Mouse (Mus musculus) ES-E14 (cell line): Measurements from ENCODE around the gene Atp1a4. TPM values are rescaled to one million over a fixed set of nuclear protein-coding genes. Genes with fewer than 3 reads are reported as not detected.

Experiments used
- DNase-seq: peaks from one replicate; pipeline ENCODE4 v3.0.0-alpha.2; 2013; ENCODE audit warnings: low read depth, low spot score
- H3K27ac ChIP-seq: 2 replicates; pipeline ENCODE4 v1.5.1; 2012; ENCODE audit warnings: low read depth, mild to moderate bottlenecking, low read length, moderate library complexity, mixed read lengths; ENCODE audit not compliant: poor library complexity, insufficient read depth, severe bottlenecking
- H3K36me3 ChIP-seq: 2 replicates; pipeline ENCODE4 v1.6.1; 2012; ENCODE audit warnings: mild to moderate bottlenecking, low read length, moderate library complexity, mixed read lengths; ENCODE audit not compliant: control insufficient read depth, poor library complexity, insufficient read depth, severe bottlenecking
- H3K4me1 ChIP-seq, 2 experiments: fragments of 150-350 bp in 1 of 2; sonication (generic) in 1 of 2; 2 replicates each; pipeline ENCODE4 v1.6.1; 2012; ENCODE audit warnings: low read length in 2 of 2, mild to moderate bottlenecking in 1 of 2, mixed read lengths in 1 of 2; ENCODE audit not compliant: control insufficient read depth in 2 of 2, insufficient read depth in 2 of 2, poor library complexity in 1 of 2
- H3K4me3 ChIP-seq, 2 experiments: fragments of 150-350 bp in 1 of 2; sonication (generic) in 1 of 2; 2 replicates each; pipeline ENCODE4 v1.5.1; 2012; ENCODE audit warnings: low read length in 2 of 2, low read depth in 1 of 2, mild to moderate bottlenecking in 1 of 2, mixed read lengths in 1 of 2; ENCODE audit not compliant: insufficient read depth in 1 of 2, poor library complexity in 1 of 2, severe bottlenecking in 1 of 2
- H3K9ac ChIP-seq: 2 replicates; pipeline ENCODE4 v1.6.1; 2012; ENCODE audit warnings: low read depth, mild to moderate bottlenecking, low read length, mixed read lengths; ENCODE audit not compliant: poor library complexity, insufficient read depth, severe bottlenecking
- H3K9me3 ChIP-seq: fragments of 150-350 bp; sonication (generic); 2 replicates; pipeline ENCODE4 v1.6.1; 2012; ENCODE audit warnings: low read depth, mild to moderate bottlenecking, low read length; ENCODE audit not compliant: control insufficient read depth, insufficient read depth
- CHD2 ChIP-seq: IDR thresholded peaks from 2 replicates; pipeline ENCODE4 v1.6.1; 2014; ENCODE audit warnings: mild to moderate bottlenecking, low read depth, low read length, inconsistent platforms
- HCFC1 ChIP-seq: IDR thresholded peaks from 2 replicates; pipeline ENCODE4 v1.6.1; 2012; ENCODE audit warnings: low read length, inconsistent platforms, borderline replicate concordance; ENCODE audit not compliant: insufficient read depth
- MAFK ChIP-seq: IDR thresholded peaks from 2 replicates; pipeline ENCODE4 v1.6.1; 2014; ENCODE audit warnings: mild to moderate bottlenecking, low read depth, low read length, inconsistent platforms; ENCODE audit not compliant: insufficient read depth
- ZC3H11A ChIP-seq: IDR thresholded peaks from 2 replicates; pipeline ENCODE4 v1.6.1; 2012; ENCODE audit warnings: low read depth, mild to moderate bottlenecking, inconsistent platforms, low read length, borderline replicate concordance
- ZNF384 ChIP-seq: IDR thresholded peaks from 2 replicates; pipeline ENCODE4 v1.6.1; 2012; ENCODE audit warnings: low read depth, low read length, inconsistent platforms
- in situ Hi-C, 2 experiments: fragments of 600-800 bp; cut with MboI; formaldehyde crosslinking; loops; one replicate each; pipeline ENCODE4 v1.15.1; 2025; ENCODE audit warnings: low sequenced_read_pairs in 2 of 2, inconsistent platforms in 1 of 2; ENCODE audit not compliant: unreplicated experiment in 2 of 2
- total RNA-seq: library from RNA; depleted of rRNA; stranded (reverse); fragments of 300-350 nt; gene quantifications from 2 replicates; pipeline ENCODE4 v1.2.3, GENCODE M21; 2012

The Atp1a4 gene
- total RNA-seq, 1 experiment, result 2.2 TPM

DNA sequence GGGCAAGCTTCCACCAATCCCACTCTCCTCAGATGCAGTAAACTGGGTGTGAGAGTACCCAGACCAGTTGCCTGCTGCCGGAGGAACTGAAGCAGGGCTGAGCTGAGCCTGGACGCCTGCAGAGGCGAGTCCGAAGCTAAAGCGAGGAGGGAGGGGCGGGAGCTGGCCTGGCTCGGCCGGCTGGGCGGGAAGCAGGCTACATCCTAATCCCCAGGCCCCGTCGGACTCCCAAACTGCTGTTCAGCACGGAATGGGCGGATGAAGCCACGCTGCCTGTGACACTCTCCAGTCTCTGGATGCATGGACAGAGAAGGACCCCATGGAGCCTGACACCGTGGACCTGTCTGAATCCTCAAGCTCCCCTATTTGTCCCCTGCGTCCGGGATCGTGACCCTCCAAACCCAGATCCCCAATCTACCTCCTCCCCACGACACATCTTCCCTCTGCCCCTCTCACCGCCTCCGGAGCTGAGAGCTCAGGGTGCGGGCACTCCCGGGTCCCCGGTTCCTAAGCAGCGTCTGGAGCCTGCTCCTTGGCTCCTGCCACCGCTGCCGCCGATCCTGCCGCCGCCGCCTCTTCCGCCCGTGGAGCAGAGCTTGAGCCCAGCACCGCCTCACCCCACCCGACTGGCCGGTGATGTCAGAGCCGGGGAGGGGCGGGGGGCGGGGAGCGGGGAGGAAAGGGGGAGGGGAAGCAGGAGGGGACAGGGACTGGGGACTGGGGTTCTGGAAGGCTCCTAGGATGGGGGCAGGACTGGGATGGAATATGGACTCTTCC, 51.9 kb downstream of the Atp1a4 start, which contains the start of gene Pea15a:
Gene Pea15a, minus strand, starts transcription at position 664 of the 777 bp plus-strand sequence.
- TF ChIP-seq MAFK (no peak), ZC3H11A (no peak), CHD2 (no peak), HCFC1 (no peak), ZNF384 (no peak)
- Histone ChIP-seq H3K27ac (peak within 1 kb of the TSS; percentile 34; the same call in 1 of the 2 replicates), H3K9me3 (no peaks in the 10 kb centered on the region), H3K36me3 (peaks cover 4% of the 10 kb centered on the region; the same call in 1 of the 2 replicates), H3K4me3 (peak within 1 kb of the TSS; percentile 77 to 88), H3K4me1 (peaks cover 2 to 41% of the 10 kb centered on the region in 2 experiments; a peak in 3 of 4 replicates), H3K9ac (peak within 1 kb of the TSS; percentile 86)
- in situ Hi-C loops, result no loop called here
- DNase-seq, result peak; percentile 50

DNA sequence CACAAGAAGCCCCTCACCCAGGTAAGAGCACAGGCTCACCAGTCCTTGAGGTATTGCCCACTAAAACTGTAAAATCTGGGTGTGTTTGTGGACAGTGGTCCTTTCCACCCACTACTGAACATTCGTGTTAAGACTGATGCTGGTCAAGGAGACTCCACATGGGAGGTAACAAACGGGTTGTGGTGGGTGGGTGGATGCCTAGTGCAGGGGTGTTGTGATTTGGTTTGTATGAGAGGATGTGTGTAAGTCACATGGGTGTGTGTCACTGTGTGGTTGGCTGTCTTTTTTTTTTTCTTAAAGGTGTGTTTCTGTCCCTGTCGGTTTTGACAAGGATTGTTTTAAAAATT, 52.5 kb downstream of the Atp1a4 start:
- TF ChIP-seq HCFC1 (no peak), MAFK (no peak), ZC3H11A (no peak), ZNF384 (no peak), CHD2 (no peak)
- H3K4me3 ChIP-seq, result peak overlapping the region in 1 of 2 experiments; percentile 88; a peak in 1 of 4 replicates
- DNase-seq, result no peak

DNA sequence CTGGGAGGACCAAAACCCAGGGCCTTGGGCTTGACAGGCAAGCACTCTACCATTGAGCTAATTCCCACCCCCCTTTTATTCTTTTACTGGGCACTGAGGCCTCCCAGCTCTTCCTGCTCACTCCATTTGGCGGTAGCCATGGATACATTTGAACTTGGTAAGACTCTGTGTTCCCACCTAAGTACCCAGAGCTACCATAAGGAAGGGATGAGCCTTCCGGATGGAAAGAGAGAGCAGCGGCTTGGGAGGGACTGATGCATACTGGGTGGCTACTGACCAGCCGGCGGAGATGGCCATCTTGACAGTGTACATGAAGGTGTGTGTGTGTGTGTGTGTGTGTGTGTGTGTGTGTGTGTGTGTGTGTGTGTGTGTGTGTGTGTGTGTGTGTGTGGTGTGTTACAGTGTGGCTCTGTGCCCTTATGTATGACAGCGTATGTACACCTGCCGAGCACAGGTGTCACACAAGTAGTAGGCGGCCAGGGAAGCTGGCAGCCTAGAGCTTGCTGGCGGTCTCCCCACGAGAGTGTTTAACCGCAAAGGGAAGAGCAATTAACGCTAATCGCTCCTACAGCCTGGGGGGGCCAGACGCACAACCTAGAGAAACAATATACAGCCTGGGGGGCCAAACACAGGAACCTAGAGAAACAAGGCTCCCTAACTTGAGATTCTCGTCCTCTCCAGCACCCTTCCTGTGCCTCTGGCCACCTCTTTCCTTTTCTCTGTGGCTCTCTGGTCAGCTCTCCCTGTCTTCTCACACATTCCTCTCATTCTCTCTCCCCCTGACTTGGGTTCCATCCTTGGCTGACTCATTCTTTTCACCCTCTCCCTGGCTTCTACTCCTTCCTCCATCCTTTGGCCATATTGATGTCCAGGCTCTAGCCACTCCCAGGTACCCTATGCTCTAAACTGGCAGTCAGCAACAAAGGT, 53.1 kb downstream of the Atp1a4 start:
- in situ Hi-C loops, result no loop called here
- Histone ChIP-seq H3K9ac (no peak overlapping the region), H3K4me3 (no peak overlapping the region), H3K36me3 (peaks cover 12% of the 10 kb centered on the region; the same call in 1 of the 2 replicates), H3K9me3 (no peaks in the 10 kb centered on the region), H3K27ac (no peak overlapping the region), H3K4me1 (peaks cover 2 to 47% of the 10 kb centered on the region in 2 experiments; a peak in 3 of 4 replicates)
- TF ChIP-seq CHD2 (no peak), MAFK (no peak), ZC3H11A (no peak), ZNF384 (no peak), HCFC1 (no peak)
- no peak for DNase-seq

More for the DNA sequence above, 52.5 kb downstream of the Atp1a4 start:
- Histone ChIP-seq H3K9me3 (no peaks in the 10 kb centered on the region), H3K36me3 (peaks cover 8% of the 10 kb centered on the region; the same call in 1 of the 2 replicates), H3K4me1 (peaks cover 2 to 46% of the 10 kb centered on the region in 2 experiments; a peak in 3 of 4 replicates), H3K27ac (no peak overlapping the region), H3K9ac (no peak overlapping the region)
- in situ Hi-C loops, result no loop called here

DNA sequence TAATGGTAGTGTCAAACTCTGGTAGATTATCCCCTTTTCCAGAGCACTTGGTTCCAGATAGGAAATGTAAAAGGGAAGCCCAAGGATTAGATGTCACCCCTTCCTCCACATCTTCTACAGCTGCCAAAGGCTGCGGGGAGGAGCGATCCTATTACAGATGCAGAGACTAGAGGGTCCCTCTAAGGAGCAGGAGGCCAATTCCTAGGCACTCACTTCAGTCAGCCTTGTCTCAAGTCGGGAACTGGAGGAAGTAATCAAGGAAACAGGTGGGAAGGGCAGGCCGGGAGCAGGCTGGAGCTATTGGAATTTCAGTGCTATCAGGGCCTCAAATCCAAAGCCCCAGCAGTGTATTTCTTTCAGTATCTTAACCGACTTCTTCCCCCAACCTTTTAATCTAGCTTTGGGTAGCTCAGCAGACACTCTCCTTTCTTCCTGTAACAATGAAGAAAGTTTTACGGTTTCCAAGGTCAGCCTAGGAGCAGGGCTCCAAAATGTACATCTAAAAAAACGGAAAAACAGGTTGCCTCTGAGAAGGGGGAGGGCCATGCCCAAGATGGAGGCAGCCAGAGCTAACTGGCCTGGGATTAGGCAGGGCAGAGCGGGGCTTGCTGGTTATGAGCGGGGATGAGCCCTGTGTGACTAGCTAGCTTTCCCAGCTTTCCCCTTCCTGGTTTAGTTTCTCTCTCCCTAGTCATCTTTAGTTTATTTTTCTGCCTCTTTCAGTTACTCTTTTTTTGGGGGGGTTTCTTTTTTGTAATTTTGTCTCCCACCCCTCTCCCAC, 54.0 kb downstream of the Atp1a4 start:
- Histone ChIP-seq H3K4me3 (no peak overlapping the region), H3K4me1 (peaks cover 2 to 47% of the 10 kb centered on the region in 2 experiments; a peak in 3 of 4 replicates)

More for the DNA sequence above, 54.0 kb downstream of the Atp1a4 start:
- Histone ChIP-seq H3K9ac (no peak overlapping the region), H3K36me3 (peaks cover 14% of the 10 kb centered on the region; the same call in 1 of the 2 replicates), H3K9me3 (no peaks in the 10 kb centered on the region), H3K27ac (no peak overlapping the region; the same call in 1 of the 2 replicates)
- TF ChIP-seq CHD2 (no peak), HCFC1 (no peak), ZC3H11A (no peak), MAFK (no peak), ZNF384 (no peak)
- DNase-seq, result no peak
- in situ Hi-C loops, result no loop called here
